Mouse (Mus musculus): ENCODE results near the gene Tnfrsf14.

DNA sequence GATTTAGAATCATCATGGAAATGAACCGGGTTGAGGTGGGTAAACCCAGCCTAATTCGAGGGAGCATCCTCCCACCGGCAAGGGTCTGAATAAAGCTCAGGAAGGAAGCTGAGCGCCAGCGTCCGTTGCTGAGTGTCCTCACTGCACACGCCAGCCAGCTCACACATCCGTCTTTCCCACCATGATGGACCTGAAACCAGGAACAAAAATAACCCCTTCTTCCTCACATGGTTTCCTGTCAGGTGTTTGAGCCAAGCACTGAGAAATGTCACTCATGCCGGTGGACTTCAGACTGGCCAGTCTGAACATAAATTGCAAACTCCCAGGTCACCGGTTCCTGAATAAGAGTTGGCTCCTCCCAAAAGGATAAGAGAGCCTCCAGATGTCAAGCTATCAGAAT lies 13.1 kb downstream of the Tnfrsf14 start:
- TF ChIP-seq CTCF (IDR thresholded peaks at IDR 0.05; ENCODE audit: borderline replicate concordance, extremely low read depth, insufficient read depth, insufficient read length) (no peak), POLR2A (IDR thresholded peaks at IDR 0.05; ENCODE audit: borderline replicate concordance, extremely low read depth, insufficient read depth, insufficient read length, poor library complexity, severe bottlenecking) (no peak)

Data from brain, embryonic 14.5 days (tissue).